Mouse (Mus musculus): ENCODE measurements around the gene Hif3a. TPM values are rescaled to one million over a fixed set of nuclear protein-coding genes. Genes with fewer than 3 reads are reported as not detected.
"Not testable (repeated sequence)": the region's sequence is repeated elsewhere in the genome, so short reads cannot be mapped to it uniquely, and the experiment has no call there.

Gene Hif3a
- 2.8 and 8.9 TPM in 2 replicates for polyA plus RNA-seq (2012; rRNA removed)

- Histone ChIP-seq H3K27me3 (ENCODE audit: control insufficient read depth, insufficient read depth, low read length) (no peaks in the 10 kb centered on the region), H3K36me3 (ENCODE audit: control insufficient read depth, insufficient read depth, low read length) (no peaks in the 10 kb centered on the region), H3K4me1 (replicated peaks; ENCODE audit: control insufficient read depth, insufficient read depth, low read length) (peaks cover 36% of the 10 kb centered on the region), H3K27ac (ENCODE audit: control insufficient read depth, insufficient read depth, low read length) (no peak within 1 kb of the TSS), H3K4me3 (ENCODE audit: control insufficient read depth, insufficient read depth, low read length) (no peak within 1 kb of the TSS)
- DNase-seq = no peak
- TF ChIP-seq CTCF (IDR thresholded peaks at IDR 0.05; ENCODE audit: borderline replicate concordance, control insufficient read depth, extremely low read depth, insufficient read depth, low read length, poor library complexity) (no peak), POLR2A (IDR thresholded peaks at IDR 0.05; ENCODE audit: control insufficient read depth, extremely low read depth, insufficient read depth, low read length, poor library complexity) (no peak)
- 50% methylated on average over 15 of the region's 15 CpGs for WGBS
Measured at GRCm38 (mm10) chr7:17062389-17062788, at the start of gene Hif3a. Hif3a (minus strand) TSS chr7:17062427.

DNA sequence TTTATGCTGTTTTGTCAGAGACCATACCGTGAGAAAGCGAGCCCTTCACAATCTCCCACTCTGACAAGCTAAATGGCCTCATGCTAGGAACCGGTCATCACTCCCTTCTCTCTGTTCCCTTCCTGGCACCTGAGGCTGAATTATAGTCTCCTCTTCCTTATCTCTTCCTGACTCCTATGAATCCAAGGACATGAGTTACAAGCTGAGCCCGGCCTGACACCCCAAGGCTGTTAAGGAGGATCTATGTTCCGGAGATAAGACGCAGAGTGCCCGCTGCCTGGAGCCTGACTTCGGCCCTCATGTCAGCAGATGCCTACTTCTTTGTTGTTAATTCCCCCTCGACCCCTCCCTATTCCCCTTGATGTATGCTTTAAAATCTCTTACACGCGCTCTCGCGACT is 39.4 kb upstream of the Hif3a start:
- H3K27ac ChIP-seq (ENCODE audit: control insufficient read depth, insufficient read depth, low read length); H3K4me3 ChIP-seq (ENCODE audit: control insufficient read depth, insufficient read depth, low read length); DNase-seq; H3K4me1 ChIP-seq (replicated peaks; ENCODE audit: control insufficient read depth, insufficient read depth, low read length); H3K36me3 ChIP-seq (ENCODE audit: control insufficient read depth, insufficient read depth, low read length); H3K27me3 ChIP-seq (ENCODE audit: control insufficient read depth, insufficient read depth, low read length): not testable (repeated sequence)
- WGBS = 93% methylated on average over 13 of the region's 13 CpGs

GRCm38 (mm10) chr7:17091280-17091679 is 29.1 kb upstream of the Hif3a start:
- TF ChIP-seq CTCF (IDR thresholded peaks at IDR 0.05; ENCODE audit: borderline replicate concordance, control insufficient read depth, extremely low read depth, insufficient read depth, low read length, poor library complexity) = no peak
- no peak for TF ChIP-seq POLR2A (IDR thresholded peaks at IDR 0.05; ENCODE audit: control insufficient read depth, extremely low read depth, insufficient read depth, low read length, poor library complexity)
- Histone ChIP-seq H3K36me3 (ENCODE audit: control insufficient read depth, insufficient read depth, low read length) (no peaks in the 10 kb centered on the region), H3K27ac (ENCODE audit: control insufficient read depth, insufficient read depth, low read length) (no peak overlapping the region), H3K27me3 (ENCODE audit: control insufficient read depth, insufficient read depth, low read length) (no peaks in the 10 kb centered on the region), H3K4me3 (ENCODE audit: control insufficient read depth, insufficient read depth, low read length) (no peak overlapping the region), H3K4me1 (replicated peaks; ENCODE audit: control insufficient read depth, insufficient read depth, low read length) (no peaks in the 10 kb centered on the region)
- peak; percentile 37 for DNase-seq
- WGBS = 6% methylated on average over 1 of the region's 1 CpGs

GRCm38 (mm10) chr7:17090058-17090585 is 27.9 kb upstream of the Hif3a start:
- Histone ChIP-seq H3K27ac (ENCODE audit: control insufficient read depth, insufficient read depth, low read length) (no peak overlapping the region), H3K27me3 (ENCODE audit: control insufficient read depth, insufficient read depth, low read length) (no peaks in the 10 kb centered on the region), H3K4me3 (ENCODE audit: control insufficient read depth, insufficient read depth, low read length) (no peak overlapping the region), H3K4me1 (replicated peaks; ENCODE audit: control insufficient read depth, insufficient read depth, low read length) (no peaks in the 10 kb centered on the region), H3K36me3 (ENCODE audit: control insufficient read depth, insufficient read depth, low read length) (no peaks in the 10 kb centered on the region)
- TF ChIP-seq CTCF (IDR thresholded peaks at IDR 0.05; ENCODE audit: borderline replicate concordance, control insufficient read depth, extremely low read depth, insufficient read depth, low read length, poor library complexity) (no peak), POLR2A (IDR thresholded peaks at IDR 0.05; ENCODE audit: control insufficient read depth, extremely low read depth, insufficient read depth, low read length, poor library complexity) (no peak)
- 37% methylated on average over 3 of the region's 3 CpGs for WGBS
- no peak for DNase-seq

DNA sequence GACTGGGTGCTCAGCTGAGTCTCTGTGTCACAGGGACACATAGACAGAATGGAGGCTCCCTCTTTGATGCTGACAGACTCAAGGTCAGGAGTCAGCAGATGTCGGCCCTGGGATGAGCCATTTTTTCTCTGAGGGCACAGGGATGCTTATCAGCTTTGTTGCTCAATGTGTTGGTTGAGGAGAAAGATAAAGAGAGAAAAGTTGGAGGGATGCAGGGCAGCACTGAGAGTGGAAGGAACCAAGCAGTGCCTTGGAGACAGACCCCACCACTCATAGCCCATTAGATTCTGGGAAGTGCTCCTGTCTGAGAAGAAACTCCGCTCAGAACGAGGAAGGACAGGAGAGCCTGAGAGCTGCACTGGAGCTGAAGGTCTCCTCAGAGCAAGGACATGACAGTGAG is 25.5 kb upstream of the Hif3a start:
- H3K27me3 ChIP-seq (ENCODE audit: control insufficient read depth, insufficient read depth, low read length) = no peaks in the 10 kb centered on the region
- no peak overlapping the region for H3K27ac ChIP-seq (ENCODE audit: control insufficient read depth, insufficient read depth, low read length)
- DNase-seq = no peak
- 88% methylated on average over 3 of the region's 3 CpGs for WGBS
- no peaks in the 10 kb centered on the region for H3K36me3 ChIP-seq (ENCODE audit: control insufficient read depth, insufficient read depth, low read length)
- H3K4me1 ChIP-seq (replicated peaks; ENCODE audit: control insufficient read depth, insufficient read depth, low read length) = no peaks in the 10 kb centered on the region
- TF ChIP-seq CTCF (IDR thresholded peaks at IDR 0.05; ENCODE audit: borderline replicate concordance, control insufficient read depth, extremely low read depth, insufficient read depth, low read length, poor library complexity) (no peak), POLR2A (IDR thresholded peaks at IDR 0.05; ENCODE audit: control insufficient read depth, extremely low read depth, insufficient read depth, low read length, poor library complexity) (no peak)
- no peak overlapping the region for H3K4me3 ChIP-seq (ENCODE audit: control insufficient read depth, insufficient read depth, low read length)

GRCm38 (mm10) chr7:17082766-17083165 is 20.5 kb upstream of the Hif3a start:
- H3K27me3 ChIP-seq (ENCODE audit: control insufficient read depth, insufficient read depth, low read length) = no peaks in the 10 kb centered on the region
- WGBS = 40% methylated on average over 4 of the region's 4 CpGs
- H3K4me3 ChIP-seq (ENCODE audit: control insufficient read depth, insufficient read depth, low read length) = no peak overlapping the region
- no peak for TF ChIP-seq CTCF (IDR thresholded peaks at IDR 0.05; ENCODE audit: borderline replicate concordance, control insufficient read depth, extremely low read depth, insufficient read depth, low read length, poor library complexity)
- TF ChIP-seq POLR2A (IDR thresholded peaks at IDR 0.05; ENCODE audit: control insufficient read depth, extremely low read depth, insufficient read depth, low read length, poor library complexity) = no peak
- H3K27ac ChIP-seq (ENCODE audit: control insufficient read depth, insufficient read depth, low read length) = no peak overlapping the region
- no peak for DNase-seq
- H3K4me1 ChIP-seq (replicated peaks; ENCODE audit: control insufficient read depth, insufficient read depth, low read length) = no peaks in the 10 kb centered on the region
- H3K36me3 ChIP-seq (ENCODE audit: control insufficient read depth, insufficient read depth, low read length) = no peaks in the 10 kb centered on the region

DNA sequence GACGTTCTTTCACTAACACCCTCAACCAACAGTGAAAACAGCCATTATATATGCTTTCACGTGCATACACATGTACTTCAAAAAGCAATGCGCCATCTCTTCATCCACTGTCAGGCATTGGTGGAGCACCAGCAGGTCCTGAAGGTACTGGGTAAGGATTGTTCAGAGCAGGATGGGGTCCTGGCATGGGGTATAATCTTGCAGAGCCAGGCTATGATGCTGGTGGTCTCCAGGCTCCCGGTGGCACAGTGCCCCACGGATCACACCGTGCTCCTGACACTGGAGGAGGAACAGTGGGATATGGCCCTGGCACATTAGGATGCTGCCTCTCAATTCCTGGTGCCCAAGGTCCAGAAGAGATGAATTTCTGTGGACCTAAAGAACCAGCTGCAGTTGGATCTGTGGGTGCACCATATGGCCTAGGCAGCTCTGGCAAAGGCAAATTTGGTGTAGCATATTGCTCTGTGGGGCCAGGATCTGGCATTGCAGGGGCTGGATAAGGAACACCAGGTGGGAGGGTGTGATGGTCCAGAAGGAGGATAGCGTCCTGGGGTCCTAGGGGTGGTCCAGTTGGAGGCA is 15.9 kb upstream of the Hif3a start:
- no peak for TF ChIP-seq CTCF (IDR thresholded peaks at IDR 0.05; ENCODE audit: borderline replicate concordance, control insufficient read depth, extremely low read depth, insufficient read depth, low read length, poor library complexity)
- no peak for TF ChIP-seq POLR2A (IDR thresholded peaks at IDR 0.05; ENCODE audit: control insufficient read depth, extremely low read depth, insufficient read depth, low read length, poor library complexity)

More for the DNA sequence above, 15.9 kb upstream of the Hif3a start:
- no peak overlapping the region for H3K27ac ChIP-seq (ENCODE audit: control insufficient read depth, insufficient read depth, low read length)
- no peak for DNase-seq
- no peaks in the 10 kb centered on the region for H3K36me3 ChIP-seq (ENCODE audit: control insufficient read depth, insufficient read depth, low read length)
- H3K4me3 ChIP-seq (ENCODE audit: control insufficient read depth, insufficient read depth, low read length) = no peak overlapping the region
- H3K27me3 ChIP-seq (ENCODE audit: control insufficient read depth, insufficient read depth, low read length) = no peaks in the 10 kb centered on the region
- no peaks in the 10 kb centered on the region for H3K4me1 ChIP-seq (replicated peaks; ENCODE audit: control insufficient read depth, insufficient read depth, low read length)
- 84% methylated on average over 7 of the region's 7 CpGs for WGBS
